Mouse (Mus musculus) heart, postnatal 0 days (tissue): ENCODE data around the gene Mms19. TPM values are rescaled to one million over a fixed set of nuclear protein-coding genes. Genes with fewer than 3 reads are reported as not detected.
A peak's percentile ranks its signal among the peaks of the same experiment; 100 is the strongest.

Experiments used
- ATAC-seq: fragments of 200-750 bp; cut with Nextera tagmentation; 2 replicates; pipeline ENCODE4 v1.8.0; 2017; ENCODE audit warnings: low read depth, moderate number of reproducible peaks, moderate library complexity; ENCODE audit not compliant: insufficient read depth
- DNase-seq: peaks from one replicate; pipeline ENCODE4 v3.0.0-alpha.2; 2016; ENCODE audit warnings: low spot score
- H3K27ac ChIP-seq: fragments of 300-500 bp; sonication (generic); 2 replicates; pipeline ENCODE4 v1.5.1; 2014; ENCODE audit warnings: low read depth, mild to moderate bottlenecking
- H3K27me3 ChIP-seq: fragments of 300-500 bp; sonication (generic); 2 replicates; pipeline ENCODE4 v1.6.1; 2014; ENCODE audit warnings: low read length, mixed read lengths; ENCODE audit not compliant: control insufficient read depth, insufficient read depth
- H3K36me3 ChIP-seq: fragments of 300-500 bp; sonication (generic); replicated peaks from 2 replicates; pipeline ENCODE4 v1.6.1; 2014; ENCODE audit warnings: low read length, mixed read lengths; ENCODE audit not compliant: control insufficient read depth, insufficient read depth
- H3K4me1 ChIP-seq: fragments of 300-500 bp; sonication (generic); 2 replicates; pipeline ENCODE4 v1.6.1; 2014; ENCODE audit warnings: antibody characterized with exemption; ENCODE audit not compliant: control insufficient read depth, insufficient read depth
- H3K4me2 ChIP-seq: fragments of 300-500 bp; sonication (generic); 2 replicates; pipeline ENCODE4 v1.6.1; 2014; ENCODE audit warnings: low read depth, mild to moderate bottlenecking, low read length, moderate library complexity
- H3K4me3 ChIP-seq: fragments of 300-500 bp; sonication (generic); 2 replicates; pipeline ENCODE4 v1.5.1; 2014; ENCODE audit warnings: low read depth, low read length
- H3K9ac ChIP-seq: fragments of 300-500 bp; sonication (generic); replicated peaks from 2 replicates; pipeline ENCODE4 v1.6.1; 2014; ENCODE audit warnings: low read depth, low read length, mixed read lengths
- H3K9me3 ChIP-seq: fragments of 300-500 bp; sonication (generic); replicated peaks from 2 replicates; pipeline ENCODE4 v1.6.1; 2016; ENCODE audit warnings: low read length; ENCODE audit not compliant: control insufficient read depth
- CTCF ChIP-seq: IDR thresholded peaks from 2 replicates; pipeline ENCODE4 v1.5.1; 2016; ENCODE audit warnings: antibody characterized with exemption, control low read depth, low read depth
- EP300 ChIP-seq: IDR thresholded peaks from 2 replicates; pipeline ENCODE4 v1.6.1; 2016; ENCODE audit warnings: antibody characterized with exemption, low read depth
- WGBS: fragments of 180-500 bp; shearing (Covaris S2); extraction: QIAGEN DNeasy Blood & Tissue Kit; methylation state at CpG from one replicate; pipeline ENCODE4 v1.1.7; 2014; 5-methylcytosine and 5-hydroxymethylcytosine counted together
- polyA plus RNA-seq: library from polyadenylated mRNA; unstranded; fragments of >200 nt; fragmentation: Nextera tagmentation; extraction: Ambion mirVana; gene quantifications from 2 replicates; pipeline ENCODE4 v1.2.1, GENCODE M21; 2015
- total RNA-seq: library from RNA; depleted of rRNA; stranded (reverse); fragments of >200 nt; gene quantifications from 2 replicates; pipeline ENCODE4 v1.2.3, GENCODE M21; 2014; ENCODE audit warnings: low replicate concordance

Gene Mms19
- total and polyA plus RNA-seq, 2 experiments from 2014 or later = 11.5 to 34.9 TPM

- Histone ChIP-seq H3K27me3 (no peaks in the 10 kb centered on the region), H3K36me3 (peaks cover 87% of the 10 kb centered on the region)
Observed at GRCm38 (mm10) chr19:41943841-41944240, 37.1 kb downstream of the Mms19 start.

GRCm38 (mm10) chr19:41938539-41938938, 42.4 kb downstream of the Mms19 start:
- Histone ChIP-seq H3K9me3 (no peaks in the 10 kb centered on the region), H3K4me1 (peaks cover 9% of the 10 kb centered on the region), H3K36me3 (peaks cover 48% of the 10 kb centered on the region), H3K27ac (no peak overlapping the region), H3K4me3 (no peak overlapping the region), H3K9ac (no peak overlapping the region), H3K4me2 (no peak overlapping the region), H3K27me3 (no peaks in the 10 kb centered on the region)
- ATAC-seq (no peak), DNase-seq (no peak)
- no peak for TF ChIP-seq EP300
- TF ChIP-seq CTCF = no peak
- 80% methylated on average over 5 of the region's 5 CpGs for WGBS

More at GRCm38 (mm10) chr19:41943841-41944240, 37.1 kb downstream of the Mms19 start:
- Histone ChIP-seq H3K9ac (no peak overlapping the region), H3K4me1 (no peaks in the 10 kb centered on the region), H3K9me3 (no peaks in the 10 kb centered on the region), H3K4me3 (no peak overlapping the region), H3K4me2 (no peak overlapping the region), H3K27ac (no peak overlapping the region)
- TF ChIP-seq EP300 (no peak), CTCF (no peak)
- DNase-seq = no peak
- 83% methylated on average over 7 of the region's 7 CpGs for WGBS
- no peak for ATAC-seq

GRCm38 (mm10) chr19:41935921-41936320, 45.0 kb downstream of the Mms19 start:
- H3K4me2 ChIP-seq = no peak overlapping the region
- no peaks in the 10 kb centered on the region for H3K9me3 ChIP-seq
- H3K4me1 ChIP-seq = peaks cover 15% of the 10 kb centered on the region
- ATAC-seq (no peak), DNase-seq (no peak)
- no peaks in the 10 kb centered on the region for H3K27me3 ChIP-seq
- H3K9ac ChIP-seq = no peak overlapping the region
- H3K36me3 ChIP-seq = peaks cover 30% of the 10 kb centered on the region
- TF ChIP-seq CTCF (no peak), EP300 (no peak)
- H3K4me3 ChIP-seq = no peak overlapping the region
- no peak overlapping the region for H3K27ac ChIP-seq
- 77% methylated on average over 1 of the region's 1 CpGs for WGBS

DNA sequence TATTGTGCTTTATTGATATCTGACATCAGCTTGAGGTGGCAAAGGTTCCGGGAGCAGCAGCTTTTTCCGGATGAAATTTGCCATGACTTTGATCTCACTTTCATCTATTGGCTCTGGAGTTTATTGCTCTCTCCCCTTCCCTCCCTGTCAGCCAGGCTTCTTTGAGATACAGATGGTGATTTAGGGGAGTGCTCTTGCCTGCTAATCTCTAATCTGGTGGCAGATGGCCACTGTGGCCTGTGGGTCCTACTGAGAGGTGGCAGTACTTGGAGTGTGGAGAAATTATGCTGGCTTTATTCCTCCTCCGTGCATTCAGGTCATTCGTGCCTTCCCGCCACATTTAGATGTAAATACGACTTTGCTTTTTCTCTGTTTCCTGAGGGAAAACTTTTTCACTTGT, 46.8 kb downstream of the Mms19 start:
- TF ChIP-seq EP300 (no peak), CTCF (no peak)
- no peak for DNase-seq
- Histone ChIP-seq H3K27ac (no peak overlapping the region), H3K36me3 (peaks cover 31% of the 10 kb centered on the region), H3K4me2 (peak overlapping the region; percentile 68), H3K4me1 (peaks cover 15% of the 10 kb centered on the region), H3K4me3 (peak overlapping the region; percentile 66), H3K9me3 (no peaks in the 10 kb centered on the region), H3K27me3 (no peaks in the 10 kb centered on the region), H3K9ac (peak overlapping the region; percentile 53)
- 39% methylated on average over 6 of the region's 6 CpGs for WGBS
- no peak for ATAC-seq

- peak within 1 kb of the TSS; percentile 97 for H3K4me2 ChIP-seq
- peaks cover 15% of the 10 kb centered on the region for H3K4me1 ChIP-seq
- WGBS = under 1% methylated on average over 47 of the region's 47 CpGs
- H3K27ac ChIP-seq = peak within 1 kb of the TSS; percentile 36
- TF ChIP-seq EP300 (no peak), CTCF (no peak)
- ATAC-seq = peak; percentile 100
- peak within 1 kb of the TSS; percentile 54 for H3K9ac ChIP-seq
- peaks cover 31% of the 10 kb centered on the region for H3K36me3 ChIP-seq
- H3K9me3 ChIP-seq = no peaks in the 10 kb centered on the region
- no peaks in the 10 kb centered on the region for H3K27me3 ChIP-seq
- peak within 1 kb of the TSS; percentile 66 for H3K4me3 ChIP-seq
- peak; percentile 98 for DNase-seq
Observed at GRCm38 (mm10) chr19:41933179-41934086, 47.5 kb downstream of the Mms19 start, which contains the start of the genes Exosc1 and Zdhhc16. Gene Exosc1, minus strand, starts transcription at chr19:41933423. Gene Zdhhc16, plus strand, starts transcription at chr19:41933480.
